Mouse (Mus musculus): ENCODE measurements around the gene Hdac7. TPM values are rescaled to one million over a fixed set of nuclear protein-coding genes. Genes with fewer than 3 reads are reported as not detected.

Hdac7 gene
- total and polyA plus RNA-seq, 3 experiments: 19.8 to 55.2 (median 21.7) TPM

GRCm38 (mm10) chr15:97821321-97821982, 22.9 kb downstream of the Hdac7 start (continued):
- TF ChIP-seq USF2 (conservative IDR thresholded peaks at IDR 0.05; ENCODE audit: low read depth, low read length): no peak
- TF ChIP-seq HCFC1 (IDR thresholded peaks at IDR 0.05; ENCODE audit: low read depth, low read length): 0 out of 2 replicates have a peak, but pooled peaks have one; percentile 21
- no peak for TF ChIP-seq NRF1 (IDR thresholded peaks at IDR 0.05; ENCODE audit: low read depth, low read length)
- TF ChIP-seq RAD21 (IDR thresholded peaks at IDR 0.05; ENCODE audit: low read depth, low read length): peak; percentile 1
- no peak for TF ChIP-seq POLR2AphosphoS2 (IDR thresholded peaks at IDR 0.05; ENCODE audit: low read depth, low read length)
- peak; percentile 53; the same call in 1 of the 2 replicates for TF ChIP-seq EP300 (IDR thresholded peaks at IDR 0.05; ENCODE audit: low read length)
- TF ChIP-seq BHLHE40 (IDR thresholded peaks at IDR 0.05; ENCODE audit: low read depth, low read length): peak; percentile 75
- peak; percentile 95 for TF ChIP-seq MAZ (IDR thresholded peaks at IDR 0.05; ENCODE audit: low read depth, low read length)
- TF ChIP-seq SIN3A (IDR thresholded peaks at IDR 0.05; ENCODE audit: low read length): peak; percentile 77
- no peak for TF ChIP-seq KAT2A (IDR thresholded peaks at IDR 0.05; ENCODE audit: insufficient replicate concordance, low read length)
- TF ChIP-seq ZNF384 (IDR thresholded peaks at IDR 0.05; ENCODE audit: low read depth, low read length): no peak
- no peak for TF ChIP-seq CHD1 (IDR thresholded peaks at IDR 0.05; ENCODE audit: low read depth, low read length)
- no peak for TF ChIP-seq RCOR1 (conservative IDR thresholded peaks at IDR 0.05; ENCODE audit: low read depth, low read length)
- peak; percentile 97 for TF ChIP-seq MEF2A (IDR thresholded peaks at IDR 0.05; ENCODE audit: borderline replicate concordance, low read depth, low read length)

GRCm38 (mm10) chr15:97819937-97820336, 24.4 kb downstream of the Hdac7 start:
- dilution Hi-C loops (cut with MboI; ENCODE audit: extremely low pct_ligation_motif_present, extremely low pct_unique_long_range_greater_than_20kb, low sequenced_read_pairs): no loop called here
- in situ Hi-C loops (cut with MboI; ENCODE audit: low pct_ligation_motif_present, low pct_unique_long_range_greater_than_20kb, low sequenced_read_pairs): no loop called here

More at GRCm38 (mm10) chr15:97819937-97820336, 24.4 kb downstream of the Hdac7 start:
- TF ChIP-seq CTCF (conservative IDR thresholded peaks at IDR 0.05 in 1 of 2, IDR thresholded peaks at IDR 0.05 in 1 of 2; ENCODE audit: low read depth in 2 of 2, low read length in 2 of 2): no peak
- TF ChIP-seq USF2 (conservative IDR thresholded peaks at IDR 0.05; ENCODE audit: low read depth, low read length): no peak
- no peak for TF ChIP-seq MXI1 (IDR thresholded peaks at IDR 0.05; ENCODE audit: low read depth, low read length)
- TF ChIP-seq MYC (IDR thresholded peaks at IDR 0.05; ENCODE audit: low read depth, low read length): no peak
- TF ChIP-seq SMC3 (IDR thresholded peaks at IDR 0.05; ENCODE audit: low read depth, low read length): no peak
- no peak for TF ChIP-seq CHD1 (IDR thresholded peaks at IDR 0.05; ENCODE audit: low read depth, low read length)
- no peak for TF ChIP-seq JUN (IDR thresholded peaks at IDR 0.05; ENCODE audit: insufficient read depth, low read depth, low read length)
- TF ChIP-seq E2F4 (IDR thresholded peaks at IDR 0.05; ENCODE audit: insufficient replicate concordance, low read depth, low read length): no peak
- no peak for TF ChIP-seq IRF4 (IDR thresholded peaks at IDR 0.05; ENCODE audit: low read depth, low read length)
- no peak for TF ChIP-seq EP300 (IDR thresholded peaks at IDR 0.05; ENCODE audit: low read length)
- TF ChIP-seq RAD21 (IDR thresholded peaks at IDR 0.05; ENCODE audit: low read depth, low read length): no peak
- H3K79me2 ChIP-seq (replicated peaks; ENCODE audit: control insufficient read depth, extremely low read depth, insufficient read depth, poor library complexity, severe bottlenecking): peaks cover 24% of the 10 kb centered on the region
- H3K27me3 ChIP-seq (replicated peaks): no peaks in the 10 kb centered on the region
- no peak overlapping the region for H3K4me3 ChIP-seq (replicated peaks in 1 of 3; ENCODE audit: low read depth in 2 of 3, low read length in 2 of 3, poor library complexity in 1 of 3)
- H3K9me3 ChIP-seq (replicated peaks; ENCODE audit: low read length): no peaks in the 10 kb centered on the region
- peaks cover 5 to 56% of the 10 kb centered on the region in 2 experiments for H3K36me3 ChIP-seq (replicated peaks in 1 of 2; ENCODE audit: control insufficient read depth in 1 of 2, insufficient read depth in 1 of 2, low read length in 1 of 2)
- peaks cover 59 to 93% of the 10 kb centered on the region in 2 experiments for H3K4me1 ChIP-seq (ENCODE audit: control insufficient read depth in 1 of 2, insufficient read depth in 2 of 2)
- DNase-seq (ENCODE audit: extremely low read depth): no peak
- no peak overlapping the region for H3K4me2 ChIP-seq (ENCODE audit: insufficient read depth, low read depth, poor library complexity, severe bottlenecking)
- H3K9ac ChIP-seq (ENCODE audit: insufficient read depth, low read depth): no peak overlapping the region
- H3K27ac ChIP-seq (ENCODE audit: insufficient read depth, low read depth): no peak overlapping the region

Data from CH12.LX (cell line).